Mouse (Mus musculus): ENCODE data around the gene Trpm7. TPM values are rescaled to one million over a fixed set of nuclear protein-coding genes. Genes with fewer than 3 reads are reported as not detected.
"Not testable (repeated sequence)": the region's sequence is repeated elsewhere in the genome, so short reads cannot be mapped to it uniquely, and the experiment has no call there.

Gene Trpm7
- polyA plus RNA-seq, 1 experiment from 2014 or later, result 38.8 TPM

DNA sequence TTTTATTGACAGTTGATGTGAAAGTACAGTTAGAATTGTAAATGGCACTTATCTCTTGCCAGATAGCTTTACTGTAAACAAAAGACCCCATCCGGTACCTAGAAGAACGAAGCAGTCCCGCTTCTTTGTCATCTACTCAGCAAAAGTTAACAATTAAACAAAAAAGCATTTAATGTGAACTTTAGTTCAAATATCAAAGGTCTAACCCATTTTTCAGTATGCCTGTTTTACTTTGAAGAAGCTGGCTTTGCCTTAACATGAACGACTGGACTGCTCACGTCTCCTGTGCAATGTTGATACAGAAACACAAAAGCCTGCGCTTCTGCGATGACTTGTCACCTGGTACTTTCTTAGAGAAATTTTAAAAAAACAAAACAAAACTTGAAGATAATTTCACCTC lies 16.3 kb upstream of the Trpm7 start:
- Histone ChIP-seq H3K4me2 (ENCODE audit: low read length) (no peak overlapping the region), H3K36me3 (ENCODE audit: control insufficient read depth, insufficient read depth, low read length) (peaks cover 25% of the 10 kb centered on the region), H3K4me1 (ENCODE audit: control insufficient read depth, insufficient read depth, low read length) (no peaks in the 10 kb centered on the region), H3K9me3 (ENCODE audit: control insufficient read depth, low read length) (no peaks in the 10 kb centered on the region), H3K4me3 (replicated peaks; ENCODE audit: low read depth, low read length) (no peak overlapping the region), H3K9ac (replicated peaks; ENCODE audit: low read length) (no peak overlapping the region), H3K27ac (replicated peaks; ENCODE audit: low read depth, low read length) (no peak overlapping the region), H3K27me3 (ENCODE audit: control insufficient read depth, insufficient read depth, low read length) (no peaks in the 10 kb centered on the region)
- WGBS, result 97% methylated on average over 7 of the region's 7 CpGs
- ATAC-seq (ENCODE audit: low FRiP score, low TSS enrichment), result no peak
- DNase-seq, result no peak

DNA sequence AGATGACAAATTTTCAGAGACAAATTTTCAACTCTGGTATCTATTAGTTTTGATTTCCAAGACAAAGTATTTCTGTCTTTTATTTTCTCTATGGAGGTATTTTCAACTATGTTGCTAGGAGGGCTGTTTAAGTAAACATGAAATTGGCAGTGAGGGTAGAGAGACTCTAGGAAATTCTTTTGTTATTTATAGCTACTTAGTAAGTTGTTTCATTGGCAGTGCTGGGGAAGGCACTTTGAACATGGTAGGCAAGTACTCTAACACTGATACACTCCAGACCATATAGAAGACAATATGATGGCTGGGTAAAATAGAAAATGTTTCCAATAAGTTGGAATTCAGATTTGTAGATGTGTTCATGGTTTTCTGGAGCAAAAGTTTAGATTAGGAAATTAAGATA lies 15.7 kb upstream of the Trpm7 start:
- no peak overlapping the region for H3K4me3 ChIP-seq (replicated peaks; ENCODE audit: low read depth, low read length)
- no peak for DNase-seq

DNA sequence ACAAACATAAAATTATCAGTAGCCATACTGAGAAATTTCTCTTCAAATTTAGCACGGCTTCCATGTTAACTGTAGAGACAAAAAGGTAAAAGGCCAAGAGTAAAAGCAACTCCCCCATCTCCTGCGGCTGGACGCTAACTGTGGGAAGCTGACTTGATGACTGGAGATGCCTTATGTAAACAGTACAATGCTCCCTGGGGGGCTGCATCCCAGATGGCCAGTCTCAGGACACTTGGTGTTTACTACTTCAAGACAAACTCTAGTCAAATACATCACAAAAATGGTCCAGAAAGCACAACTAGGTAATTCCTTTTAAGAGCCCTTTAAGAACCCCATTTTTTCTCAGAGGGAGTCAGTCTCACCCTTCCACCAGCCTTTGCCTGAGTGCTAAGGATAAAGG lies 11.1 kb upstream of the Trpm7 start:
- DNase-seq (no peak), ATAC-seq (ENCODE audit: low FRiP score, low TSS enrichment) (no peak)
- H3K27me3 ChIP-seq (ENCODE audit: control insufficient read depth, insufficient read depth, low read length), result no peaks in the 10 kb centered on the region
- H3K9me3 ChIP-seq (ENCODE audit: control insufficient read depth, low read length), result no peaks in the 10 kb centered on the region
- H3K36me3 ChIP-seq (ENCODE audit: control insufficient read depth, insufficient read depth, low read length), result 0 out of 2 replicates have a peak, but pooled peaks cover 1% of the 10 kb centered on the region
- H3K4me1 ChIP-seq (ENCODE audit: control insufficient read depth, insufficient read depth, low read length), result no peaks in the 10 kb centered on the region
- H3K27ac ChIP-seq (replicated peaks; ENCODE audit: low read depth, low read length), result no peak overlapping the region
- WGBS, result 77% methylated on average over 3 of the region's 3 CpGs
- no peak overlapping the region for H3K4me3 ChIP-seq (replicated peaks; ENCODE audit: low read depth, low read length)
- no peak overlapping the region for H3K9ac ChIP-seq (replicated peaks; ENCODE audit: low read length)
- no peak overlapping the region for H3K4me2 ChIP-seq (ENCODE audit: low read length)

More for the DNA sequence above, 15.7 kb upstream of the Trpm7 start:
- Histone ChIP-seq H3K9me3 (ENCODE audit: control insufficient read depth, low read length) (no peaks in the 10 kb centered on the region), H3K36me3 (ENCODE audit: control insufficient read depth, insufficient read depth, low read length) (peaks cover 25% of the 10 kb centered on the region), H3K27ac (replicated peaks; ENCODE audit: low read depth, low read length) (no peak overlapping the region), H3K9ac (replicated peaks; ENCODE audit: low read length) (no peak overlapping the region), H3K4me2 (ENCODE audit: low read length) (no peak overlapping the region), H3K4me1 (ENCODE audit: control insufficient read depth, insufficient read depth, low read length) (no peaks in the 10 kb centered on the region), H3K27me3 (ENCODE audit: control insufficient read depth, insufficient read depth, low read length) (no peaks in the 10 kb centered on the region)
- ATAC-seq (ENCODE audit: low FRiP score, low TSS enrichment), result no peak

- no peak overlapping the region for H3K27ac ChIP-seq (replicated peaks; ENCODE audit: low read depth, low read length)
- H3K4me1 ChIP-seq (ENCODE audit: control insufficient read depth, insufficient read depth, low read length), result no peaks in the 10 kb centered on the region
- no peaks in the 10 kb centered on the region for H3K27me3 ChIP-seq (ENCODE audit: control insufficient read depth, insufficient read depth, low read length)
- no peak for DNase-seq
- WGBS, result 91% methylated on average over 2 of the region's 2 CpGs
- no peak for ATAC-seq (ENCODE audit: low FRiP score, low TSS enrichment)
- H3K9ac ChIP-seq (replicated peaks; ENCODE audit: low read length), result no peak overlapping the region
- H3K36me3 ChIP-seq (ENCODE audit: control insufficient read depth, insufficient read depth, low read length), result no peaks in the 10 kb centered on the region
- H3K4me2 ChIP-seq (ENCODE audit: low read length), result no peak overlapping the region
- H3K4me3 ChIP-seq (replicated peaks; ENCODE audit: low read depth, low read length), result no peak overlapping the region
- H3K9me3 ChIP-seq (ENCODE audit: control insufficient read depth, low read length), result no peaks in the 10 kb centered on the region
Observed at GRCm38 (mm10) chr2:126885871-126886270, 9.8 kb upstream of the Trpm7 start.

DNA sequence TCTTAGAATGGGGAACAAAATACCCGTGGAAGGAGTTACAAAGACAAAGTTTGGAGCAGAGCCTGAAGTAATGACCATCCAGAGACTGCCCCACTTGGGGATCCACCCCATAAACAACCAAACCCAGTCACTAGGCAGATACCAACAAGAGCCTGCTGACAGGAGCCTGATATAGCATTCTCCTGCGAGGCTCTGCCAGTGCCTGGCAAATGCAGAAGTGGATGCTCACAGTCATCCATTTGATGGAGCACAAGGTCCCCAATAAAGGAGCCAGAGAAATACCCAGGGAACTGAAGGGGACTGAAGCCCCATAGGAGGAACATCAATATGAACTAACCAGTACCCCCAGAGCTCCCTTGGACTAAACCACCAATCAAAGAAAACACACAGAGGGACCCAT lies 6.7 kb upstream of the Trpm7 start:
- not testable (repeated sequence) for H3K4me3 ChIP-seq (replicated peaks; ENCODE audit: low read depth, low read length); H3K4me1 ChIP-seq (ENCODE audit: control insufficient read depth, insufficient read depth, low read length); H3K27ac ChIP-seq (replicated peaks; ENCODE audit: low read depth, low read length); H3K4me2 ChIP-seq (ENCODE audit: low read length); H3K9me3 ChIP-seq (ENCODE audit: control insufficient read depth, low read length); ATAC-seq (ENCODE audit: low FRiP score, low TSS enrichment); H3K36me3 ChIP-seq (ENCODE audit: control insufficient read depth, insufficient read depth, low read length); DNase-seq; H3K9ac ChIP-seq (replicated peaks; ENCODE audit: low read length); H3K27me3 ChIP-seq (ENCODE audit: control insufficient read depth, insufficient read depth, low read length)
- 58% methylated on average over 2 of the region's 2 CpGs for WGBS

GRCm38 (mm10) chr2:126877991-126878390 lies 2.0 kb upstream of the Trpm7 start:
- Histone ChIP-seq H3K9me3 (ENCODE audit: control insufficient read depth, low read length) (no peaks in the 10 kb centered on the region), H3K4me3 (replicated peaks; ENCODE audit: low read depth, low read length) (no peak overlapping the region), H3K27ac (replicated peaks; ENCODE audit: low read depth, low read length) (no peak overlapping the region), H3K36me3 (ENCODE audit: control insufficient read depth, insufficient read depth, low read length) (no peaks in the 10 kb centered on the region), H3K4me2 (ENCODE audit: low read length) (no peak overlapping the region; the same call in 1 of the 2 replicates), H3K4me1 (ENCODE audit: control insufficient read depth, insufficient read depth, low read length) (peaks cover 12% of the 10 kb centered on the region), H3K9ac (replicated peaks; ENCODE audit: low read length) (no peak overlapping the region), H3K27me3 (ENCODE audit: control insufficient read depth, insufficient read depth, low read length) (no peaks in the 10 kb centered on the region)
- no peak for DNase-seq
- WGBS, result 93% methylated on average over 1 of the region's 1 CpGs
- no peak for ATAC-seq (ENCODE audit: low FRiP score, low TSS enrichment)

GRCm38 (mm10) chr2:126875516-126875835 lies 554 bp downstream of the Trpm7 start:
- peak; percentile 65 for DNase-seq
- under 1% methylated on average over 18 of the region's 18 CpGs for WGBS
- Histone ChIP-seq H3K4me3 (replicated peaks; ENCODE audit: low read depth, low read length) (peak overlapping the region; percentile 96), H3K27me3 (ENCODE audit: control insufficient read depth, insufficient read depth, low read length) (no peaks in the 10 kb centered on the region), H3K9me3 (ENCODE audit: control insufficient read depth, low read length) (no peaks in the 10 kb centered on the region), H3K4me2 (ENCODE audit: low read length) (peak overlapping the region; percentile 76), H3K4me1 (ENCODE audit: control insufficient read depth, insufficient read depth, low read length) (peaks cover 12% of the 10 kb centered on the region), H3K36me3 (ENCODE audit: control insufficient read depth, insufficient read depth, low read length) (no peaks in the 10 kb centered on the region), H3K9ac (replicated peaks; ENCODE audit: low read length) (peak overlapping the region; percentile 91), H3K27ac (replicated peaks; ENCODE audit: low read depth, low read length) (peak overlapping the region; percentile 96)
- ATAC-seq (ENCODE audit: low FRiP score, low TSS enrichment), result peak; percentile 59

- DNase-seq, result peak; percentile 9
- no peak for ATAC-seq (ENCODE audit: low FRiP score, low TSS enrichment)
- H3K27me3 ChIP-seq (ENCODE audit: control insufficient read depth, insufficient read depth, low read length), result no peaks in the 10 kb centered on the region
Observed at GRCm38 (mm10) chr2:126874809-126875515, 1.1 kb downstream of the Trpm7 start.

GRCm38 (mm10) chr2:126866301-126866700 lies 9.7 kb downstream of the Trpm7 start:
- 85% methylated on average over 1 of the region's 1 CpGs for WGBS
- no peak overlapping the region for H3K4me2 ChIP-seq (ENCODE audit: low read length)
- H3K27me3 ChIP-seq (ENCODE audit: control insufficient read depth, insufficient read depth, low read length), result no peaks in the 10 kb centered on the region
- ATAC-seq (ENCODE audit: low FRiP score, low TSS enrichment), result no peak
- H3K4me1 ChIP-seq (ENCODE audit: control insufficient read depth, insufficient read depth, low read length), result no peaks in the 10 kb centered on the region
- no peaks in the 10 kb centered on the region for H3K36me3 ChIP-seq (ENCODE audit: control insufficient read depth, insufficient read depth, low read length)
- DNase-seq, result no peak
- H3K9me3 ChIP-seq (ENCODE audit: control insufficient read depth, low read length), result no peaks in the 10 kb centered on the region
- H3K9ac ChIP-seq (replicated peaks; ENCODE audit: low read length), result no peak overlapping the region
- no peak overlapping the region for H3K4me3 ChIP-seq (replicated peaks; ENCODE audit: low read depth, low read length)
- H3K27ac ChIP-seq (replicated peaks; ENCODE audit: low read depth, low read length), result no peak overlapping the region

More at GRCm38 (mm10) chr2:126874809-126875515, 1.1 kb downstream of the Trpm7 start:
- Histone ChIP-seq H3K9me3 (ENCODE audit: control insufficient read depth, low read length) (no peaks in the 10 kb centered on the region), H3K4me1 (ENCODE audit: control insufficient read depth, insufficient read depth, low read length) (peaks cover 12% of the 10 kb centered on the region), H3K9ac (replicated peaks; ENCODE audit: low read length) (peak overlapping the region; percentile 91), H3K4me3 (replicated peaks; ENCODE audit: low read depth, low read length) (peak overlapping the region; percentile 96), H3K36me3 (ENCODE audit: control insufficient read depth, insufficient read depth, low read length) (no peaks in the 10 kb centered on the region), H3K4me2 (ENCODE audit: low read length) (peak overlapping the region; percentile 76), H3K27ac (replicated peaks; ENCODE audit: low read depth, low read length) (peak overlapping the region; percentile 96)
- WGBS, result 25% methylated on average over 13 of the region's 13 CpGs
